Mouse (Mus musculus) heart, postnatal 4 days (tissue): ENCODE measurements at regions not wholly inside any gene's neighbourhood (a gene's known extent, or its start where the extent isn't known, plus 50 kb on each side); places are given as distances from the start of the nearest gene placed in this dataset.
"Not testable (repeated sequence)": the region's sequence is repeated elsewhere in the genome, so short reads cannot be mapped to it uniquely, and the experiment has no call there.

Source experiments
- DNase-seq: peaks from one replicate; pipeline ENCODE4 v3.0.0; 2021

DNA sequence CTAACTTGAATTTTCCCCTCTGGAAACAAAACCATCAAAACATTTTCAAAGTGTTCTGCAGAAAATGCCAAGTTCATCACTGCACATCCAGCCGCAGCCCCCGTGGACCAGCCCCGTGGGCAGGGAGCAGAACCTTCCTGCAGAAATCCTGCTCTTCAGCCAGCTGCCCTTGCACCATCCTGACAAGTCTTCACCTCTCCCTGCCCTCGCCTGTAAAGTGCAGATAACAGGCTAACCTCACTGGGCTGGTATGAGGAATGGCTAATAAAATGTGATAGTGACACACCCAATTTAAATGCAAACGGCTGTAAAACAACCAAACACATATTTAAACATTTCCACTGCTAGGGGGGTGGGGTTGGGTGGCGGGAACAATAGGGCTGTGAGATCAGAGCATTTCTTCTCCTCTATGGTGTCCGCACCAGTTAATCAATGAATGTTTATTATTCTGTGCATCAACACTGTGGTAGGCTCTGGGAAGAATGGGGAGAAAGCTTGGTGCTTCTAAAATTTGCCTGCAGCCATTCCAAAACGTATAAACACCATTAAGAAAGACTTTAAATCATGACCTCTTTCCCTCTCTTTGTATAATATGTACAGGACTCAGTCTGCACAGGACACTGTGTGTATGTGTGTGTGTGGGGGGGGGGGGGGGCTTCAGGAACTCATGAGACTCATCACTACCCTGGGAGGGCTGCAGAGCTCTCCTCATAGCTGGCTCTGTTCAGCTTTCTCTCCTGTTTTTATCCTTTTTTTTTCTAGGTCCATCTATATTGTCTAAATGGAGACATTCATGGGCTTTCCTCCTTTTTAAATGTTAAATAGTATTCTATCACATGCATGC lies 215.1 kb upstream of the Klf3 start:
- peak; percentile 15 for DNase-seq

DNA sequence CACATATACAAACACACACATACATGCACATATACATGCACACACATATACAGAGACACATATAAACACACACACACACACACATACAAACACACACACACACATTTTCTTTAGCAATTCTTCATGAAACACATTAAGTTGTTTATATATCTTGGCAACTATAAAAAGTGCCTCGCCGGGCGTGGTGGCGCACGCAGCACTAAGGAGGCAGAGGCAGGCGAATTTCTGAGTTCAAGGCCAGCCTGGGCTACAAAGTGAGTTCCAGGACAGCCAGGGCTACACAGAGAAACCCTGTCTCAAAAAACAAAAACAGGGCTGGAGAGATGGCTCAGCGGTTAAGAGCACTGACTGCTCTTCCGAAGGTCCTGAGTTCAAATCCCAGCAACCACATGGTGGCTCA lies 214.4 kb upstream of the Klf3 start:
- DNase-seq = not testable (repeated sequence)

DNA sequence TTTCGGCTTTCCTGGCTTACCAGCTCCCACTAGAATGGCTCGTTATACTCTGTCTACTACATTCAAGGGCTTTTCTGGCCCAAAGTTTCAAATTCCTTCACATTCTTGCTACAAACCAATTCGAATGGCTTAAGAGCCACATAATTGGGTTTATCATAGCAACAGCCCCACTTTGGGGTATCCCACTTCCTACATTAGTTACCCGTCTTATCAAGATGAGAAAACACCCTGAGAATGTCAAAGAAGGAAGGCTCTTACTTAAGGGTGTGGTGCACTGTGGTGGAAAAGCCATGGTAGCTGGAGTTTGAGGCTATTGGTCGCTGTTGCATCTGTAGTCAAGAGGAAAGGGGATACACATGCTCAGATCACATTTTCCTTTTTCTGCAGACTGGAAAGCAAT lies 213.2 kb upstream of the Klf3 start:
- no peak for DNase-seq

DNA sequence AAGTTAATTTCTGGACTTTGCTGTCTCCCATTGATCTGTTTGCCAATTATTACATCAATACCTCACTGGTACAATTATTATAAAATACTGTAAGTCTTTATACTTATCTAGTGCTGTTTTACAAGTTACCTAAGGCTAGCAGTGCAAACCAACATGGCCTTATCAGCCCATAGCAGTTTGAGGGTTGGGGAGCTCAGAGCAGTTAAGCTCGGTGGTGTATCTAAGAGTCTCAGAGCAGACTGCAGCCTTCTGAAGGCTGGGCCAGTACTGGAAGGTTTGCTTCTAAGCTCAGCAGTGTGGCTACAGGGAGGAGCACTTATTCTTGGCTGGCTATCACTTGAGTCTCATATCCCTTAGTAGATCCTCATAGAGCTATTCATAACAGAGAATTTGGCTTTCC lies 212.4 kb upstream of the Klf3 start:
- DNase-seq = no peak

DNA sequence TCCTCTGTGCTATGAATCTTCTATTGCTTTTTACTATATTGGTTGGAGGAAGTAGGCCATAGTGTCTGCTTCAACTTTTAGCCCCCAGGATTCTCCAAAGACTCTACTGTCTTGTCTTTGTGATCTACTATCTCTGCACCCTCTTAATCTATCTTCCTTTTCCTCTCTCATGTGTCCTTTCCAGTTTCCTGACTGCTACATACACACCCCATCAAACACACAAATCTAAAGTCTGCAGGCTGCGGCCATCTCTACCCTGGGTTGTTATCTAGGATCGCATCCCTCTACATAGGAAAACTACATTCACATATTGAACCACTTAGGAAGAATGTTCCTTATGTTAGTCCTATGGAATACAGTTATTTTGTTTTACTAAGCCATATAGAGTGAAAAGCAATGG lies 211.4 kb upstream of the Klf3 start:
- no peak for DNase-seq

DNA sequence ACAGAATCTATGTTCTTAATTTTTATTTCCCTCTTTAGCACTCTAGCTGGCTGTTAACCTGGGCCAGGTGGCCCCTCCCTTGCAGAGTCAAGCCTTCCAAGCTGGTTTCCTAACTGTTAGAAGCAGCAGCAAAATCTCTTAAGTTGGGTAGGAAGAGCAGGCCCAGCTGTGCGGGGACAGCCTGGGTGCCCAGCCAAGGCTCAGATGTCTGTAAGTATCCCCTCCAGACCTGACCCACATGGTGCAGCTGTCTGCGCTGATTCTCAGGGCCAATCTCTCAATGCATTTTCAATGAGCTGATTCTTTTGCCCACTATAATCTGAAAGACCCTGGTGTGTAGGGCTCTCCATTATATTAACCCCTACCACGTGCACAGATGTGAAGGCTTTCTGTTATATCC lies 208.0 kb upstream of the Klf3 start:
- peak; percentile 27 for DNase-seq

DNA sequence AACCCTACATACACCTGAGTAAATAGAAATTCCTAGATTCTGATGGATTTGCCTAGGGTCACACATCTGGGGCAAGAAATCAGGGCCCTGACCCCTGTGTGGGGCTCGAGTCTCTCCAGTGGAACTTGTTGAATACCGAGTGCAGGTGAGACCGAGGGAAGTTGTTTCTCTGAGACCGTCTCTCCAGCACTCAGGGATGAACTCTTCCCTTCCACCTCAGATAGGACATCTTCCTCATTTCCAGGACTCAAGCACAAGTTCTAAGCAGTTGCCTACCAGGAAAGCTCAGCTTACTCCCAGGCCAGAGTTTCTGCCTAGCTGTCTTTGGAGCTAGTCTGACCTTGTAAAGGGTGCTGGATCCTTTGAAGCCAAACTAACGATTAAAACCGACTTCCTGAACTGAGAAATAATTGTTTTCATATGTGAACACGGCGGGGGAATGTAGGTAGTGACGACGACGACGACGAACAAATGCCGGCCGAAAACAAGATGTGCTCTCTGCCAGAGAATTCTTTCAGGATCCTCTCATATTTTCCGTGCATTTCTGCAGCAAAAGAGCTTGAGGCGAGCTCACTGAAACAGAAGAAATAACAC lies 207.3 kb upstream of the Klf3 start:
- DNase-seq = no peak

DNA sequence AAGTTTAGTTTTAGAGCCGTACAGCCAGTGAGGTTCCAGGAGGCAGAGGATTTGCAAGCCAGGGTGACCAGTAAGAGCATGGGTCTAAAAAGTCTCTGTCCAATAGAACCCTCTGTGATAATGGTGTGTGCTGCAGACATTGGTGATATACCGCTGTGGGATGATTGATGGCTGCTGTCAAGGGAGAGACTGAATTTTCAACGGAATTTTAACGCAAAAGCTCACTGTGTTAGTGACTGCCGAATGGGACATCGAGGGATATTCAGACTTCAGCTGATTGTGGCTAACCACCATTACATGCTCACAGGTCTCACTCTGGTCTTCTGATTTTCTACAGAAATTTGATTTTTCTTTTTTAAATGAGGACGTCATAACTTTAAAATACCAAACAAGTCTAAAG lies 206.2 kb upstream of the Klf3 start:
- DNase-seq = no peak

DNA sequence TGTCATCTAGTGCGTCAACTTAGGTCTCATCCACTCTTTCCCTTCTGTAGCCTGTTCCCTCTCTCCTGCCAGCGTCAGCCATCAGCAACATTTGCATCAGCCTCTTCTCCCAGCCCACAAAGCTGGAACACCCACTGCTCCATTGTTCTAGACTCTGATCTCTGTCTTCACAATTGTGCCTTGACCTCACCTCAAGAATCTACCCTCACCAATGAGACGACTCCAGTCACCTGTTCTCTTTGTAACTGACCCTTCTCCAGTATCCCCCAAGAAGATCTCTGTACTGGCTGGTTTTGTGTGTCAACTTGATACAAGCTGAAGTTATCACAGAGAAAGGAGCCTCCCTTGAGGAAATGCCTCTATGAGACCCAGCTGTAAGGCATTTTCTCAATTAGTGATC lies 205.7 kb upstream of the Klf3 start:
- DNase-seq = no peak

DNA sequence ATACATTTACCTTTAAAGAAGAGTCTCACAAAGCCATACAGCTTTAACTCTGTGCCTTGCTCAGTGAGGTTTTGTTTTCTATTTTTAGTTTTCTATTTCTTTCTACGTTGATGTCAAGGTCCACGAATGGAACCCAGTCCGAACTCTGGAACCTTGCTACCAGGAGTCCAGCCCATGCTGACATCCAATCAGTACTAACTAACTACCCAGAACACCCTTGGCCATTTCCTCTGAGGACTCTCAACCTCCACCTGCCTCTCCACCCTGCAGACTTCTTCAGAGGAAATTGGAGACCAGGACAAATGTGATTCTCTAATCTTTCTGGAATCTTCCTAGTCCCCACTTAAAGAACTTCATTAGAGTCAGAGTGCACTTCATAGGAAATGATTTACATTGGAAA lies 204.6 kb upstream of the Klf3 start:
- DNase-seq = no peak

DNA sequence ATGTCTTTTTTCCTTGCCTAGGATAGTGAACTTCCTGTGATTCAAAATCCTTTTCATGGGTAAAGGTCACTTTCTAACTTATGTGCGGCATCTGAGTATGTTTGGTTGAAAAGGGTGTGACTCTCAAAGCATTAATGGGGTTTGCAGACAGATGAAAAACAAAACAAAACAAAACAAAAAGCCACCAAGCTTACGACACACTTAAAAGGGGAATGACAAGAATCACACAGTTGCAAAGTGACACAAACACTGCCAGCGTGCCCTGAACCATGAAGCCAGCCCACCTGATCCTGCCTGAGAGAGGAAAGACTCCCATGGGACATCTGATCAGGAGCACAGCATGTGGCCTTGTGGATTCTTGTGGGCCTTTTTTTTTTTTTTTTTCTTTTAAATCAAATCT lies 204.2 kb upstream of the Klf3 start:
- no peak for DNase-seq

DNA sequence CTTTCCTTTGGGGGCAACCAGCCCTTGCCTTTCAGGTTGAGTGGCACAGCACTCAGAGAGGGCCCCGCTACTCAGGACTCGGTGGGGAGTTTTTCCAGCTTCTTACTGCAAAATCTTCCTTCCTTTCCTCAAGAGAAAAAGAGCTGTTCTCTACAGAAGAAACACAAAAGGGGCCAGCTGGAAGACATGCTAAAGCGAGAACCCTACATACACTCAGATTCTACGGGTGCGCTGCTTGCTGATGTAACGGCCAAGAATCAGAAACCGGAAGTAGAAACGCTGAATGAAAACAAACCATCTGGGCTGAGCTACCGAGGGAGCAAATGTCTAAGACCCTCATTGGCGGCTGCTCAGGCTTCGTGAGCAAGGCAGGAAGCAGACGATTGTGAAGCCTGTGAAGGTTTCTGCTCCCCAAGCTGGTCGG lies 203.3 kb upstream of the Klf3 start:
- DNase-seq = peak; percentile 49

DNA sequence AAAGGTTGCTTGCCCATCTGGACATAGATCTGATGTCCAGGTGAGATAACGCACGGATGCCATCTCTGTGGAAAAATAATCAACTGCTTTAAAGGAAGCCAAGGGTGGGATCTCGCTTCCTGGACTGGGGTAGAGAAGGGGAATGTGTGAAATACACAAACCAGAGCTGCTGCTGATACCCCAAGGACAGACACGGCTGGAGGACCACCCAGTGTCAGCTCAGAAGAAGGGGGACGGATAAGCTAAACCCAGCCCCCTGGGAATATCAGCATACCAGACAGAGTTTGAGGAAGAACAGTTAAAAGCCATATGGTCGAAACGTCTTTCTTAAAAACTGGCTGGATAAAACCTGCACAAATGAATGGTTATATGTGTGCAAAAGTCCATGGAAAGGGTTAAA lies 202.8 kb upstream of the Klf3 start:
- DNase-seq = peak; percentile 26

DNA sequence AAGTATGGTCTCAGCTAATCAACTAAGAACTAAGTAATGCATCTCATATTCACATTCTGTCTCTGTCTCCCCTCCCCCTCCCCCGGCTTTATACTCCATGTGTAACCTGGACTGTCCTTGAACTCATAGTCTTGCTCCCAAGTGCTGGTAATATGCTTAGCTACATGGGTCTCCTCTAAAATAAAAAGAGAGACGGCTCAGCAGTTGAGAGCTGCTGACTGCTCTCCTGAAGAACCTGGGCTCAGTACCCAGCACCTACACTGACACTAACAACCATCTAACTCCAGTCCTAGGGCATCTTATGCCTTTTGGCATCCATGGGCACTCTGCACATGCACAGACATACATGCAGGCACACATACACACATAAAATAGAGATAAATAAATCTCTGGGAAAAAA lies 202.4 kb upstream of the Klf3 start:
- no peak for DNase-seq

DNA sequence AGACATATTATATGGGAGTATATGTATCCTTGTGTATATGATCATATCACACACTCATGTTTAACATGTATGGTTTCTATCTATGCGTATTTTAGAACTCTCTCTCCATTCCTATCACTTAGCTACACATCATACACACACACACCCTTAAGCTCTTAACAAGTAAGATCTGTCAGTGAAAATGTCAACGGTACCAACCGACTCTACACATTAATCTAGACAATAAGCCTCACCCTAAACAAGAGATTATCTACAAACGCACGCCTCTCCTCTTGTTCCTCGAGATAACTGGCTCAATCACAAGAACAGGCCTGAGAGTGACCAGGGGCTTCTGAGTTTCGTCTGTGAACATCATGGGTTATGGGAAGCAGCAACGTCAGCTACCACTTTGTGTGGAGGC lies 201.9 kb upstream of the Klf3 start:
- no peak for DNase-seq

DNA sequence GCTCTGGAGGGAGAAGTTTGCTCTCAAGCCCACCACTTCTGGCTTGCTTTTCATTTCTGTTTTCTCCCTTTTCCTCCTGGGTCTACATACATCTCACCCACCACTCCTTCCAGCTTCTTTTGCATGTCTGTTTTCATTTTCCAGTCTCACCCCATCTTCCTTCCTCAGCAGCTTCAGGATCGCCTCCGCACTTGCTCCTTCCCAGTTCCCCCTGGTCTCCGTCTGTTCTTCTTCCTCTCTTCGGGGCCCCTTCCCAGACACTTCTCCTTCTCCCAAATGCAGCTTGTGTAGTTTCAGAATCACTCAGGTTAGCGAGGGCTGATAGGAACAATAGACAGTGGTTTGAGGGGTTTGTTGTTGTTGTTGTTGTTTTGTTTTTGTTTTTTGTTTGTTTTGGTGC lies 201.4 kb upstream of the Klf3 start:
- DNase-seq = no peak

DNA sequence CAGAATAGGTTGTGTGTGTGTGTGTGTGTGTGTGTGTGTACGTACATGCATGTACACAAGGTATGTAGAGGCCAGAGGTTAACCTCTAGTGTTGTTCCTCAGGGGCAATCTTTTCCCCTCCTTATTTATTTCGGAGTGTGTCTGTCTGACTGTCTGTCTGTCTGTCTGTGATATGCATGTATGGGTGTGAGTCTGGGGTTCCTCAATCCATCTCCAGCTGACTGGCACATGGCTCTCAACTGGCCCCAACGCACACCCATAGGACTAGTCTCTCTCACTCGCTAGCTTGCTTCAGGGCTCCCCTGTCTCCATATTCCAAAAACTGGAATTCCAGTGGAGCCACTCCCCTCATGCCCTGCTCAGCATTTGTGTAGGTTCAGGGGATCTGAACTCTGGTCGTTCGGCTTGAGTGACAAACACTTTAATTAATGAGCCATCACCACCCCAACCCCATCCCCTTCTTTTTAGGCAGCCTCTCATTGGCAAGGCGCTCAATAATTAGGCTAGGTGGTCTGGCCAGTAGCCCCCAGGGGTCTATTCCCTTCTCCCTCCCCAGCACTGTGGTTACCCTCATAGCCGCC lies 200.7 kb upstream of the Klf3 start:
- no peak for DNase-seq

DNA sequence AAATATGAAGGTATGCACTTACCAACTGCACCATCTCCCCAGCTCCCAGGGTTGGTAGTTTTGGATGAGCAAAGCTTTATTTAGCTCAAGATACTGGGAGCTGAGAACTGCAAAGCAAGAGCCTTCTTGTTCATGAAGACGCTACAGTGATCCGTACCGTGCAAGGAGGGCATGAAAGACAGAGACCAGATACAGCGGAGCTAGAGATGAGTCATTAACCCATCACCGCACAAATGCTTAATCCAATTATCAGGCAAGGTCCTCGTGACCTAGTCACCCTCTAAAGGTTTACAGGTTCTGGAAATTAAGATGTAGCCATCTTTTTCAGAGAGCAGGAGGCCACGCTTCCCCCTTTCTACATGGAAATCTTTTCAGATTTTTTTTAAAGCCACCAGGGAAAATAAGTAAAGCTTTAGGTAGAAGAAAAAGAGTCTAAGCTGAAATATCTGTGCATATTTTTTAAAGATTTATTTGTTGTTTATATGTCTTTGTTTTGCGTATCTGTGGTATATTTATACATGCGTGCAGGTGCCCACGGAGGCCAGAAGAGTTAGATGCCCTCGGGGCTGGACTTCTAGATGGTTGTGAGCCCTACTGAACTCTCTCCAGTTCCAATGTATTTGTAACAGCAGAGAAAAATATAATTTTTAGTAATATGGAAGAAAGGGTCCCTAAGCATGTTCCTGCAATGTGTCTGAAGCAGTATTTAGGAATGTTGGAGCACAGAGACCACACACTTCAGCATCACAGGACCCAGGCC lies 200.0 kb upstream of the Klf3 start:
- DNase-seq = no peak

DNA sequence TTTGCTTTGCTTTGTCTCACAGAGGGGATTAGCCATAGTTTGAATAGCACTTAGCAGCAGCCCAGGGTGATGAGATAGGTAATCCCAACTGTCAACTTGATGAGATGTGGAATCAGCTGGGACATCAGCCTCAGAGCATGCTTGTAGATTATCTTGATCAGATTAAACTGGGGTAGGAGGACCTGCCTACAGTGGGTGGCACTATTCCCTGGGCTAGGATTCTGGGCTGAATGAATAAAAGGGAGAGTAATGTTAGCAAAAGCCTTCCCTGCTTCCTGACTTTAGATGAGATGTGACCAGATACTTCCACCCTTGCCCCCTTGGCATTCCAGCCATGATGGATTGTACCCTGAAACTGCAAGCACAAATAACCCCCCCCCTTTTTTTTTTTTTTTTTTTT lies 198.0 kb upstream of the Klf3 start:
- no peak for DNase-seq

DNA sequence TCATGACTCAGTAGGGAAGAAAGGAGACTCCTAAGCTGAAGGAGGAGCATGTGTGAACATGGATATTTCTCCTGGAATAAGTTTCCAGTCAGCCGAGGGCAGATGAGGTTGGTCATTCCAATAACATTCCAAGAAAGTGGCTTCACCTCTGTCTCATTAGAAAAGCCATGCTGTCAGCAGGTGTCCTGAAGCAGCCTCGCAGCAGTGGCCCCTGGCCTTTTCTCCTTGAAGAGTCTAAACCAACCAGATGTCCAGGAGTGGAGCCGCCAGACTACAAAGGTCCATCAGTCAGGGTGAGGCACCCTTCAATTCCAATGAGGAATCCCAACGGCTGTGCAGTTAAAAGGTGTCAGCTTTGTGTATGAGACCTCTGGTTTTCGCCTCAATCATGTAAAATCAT lies 197.2 kb upstream of the Klf3 start:
- no peak for DNase-seq

DNA sequence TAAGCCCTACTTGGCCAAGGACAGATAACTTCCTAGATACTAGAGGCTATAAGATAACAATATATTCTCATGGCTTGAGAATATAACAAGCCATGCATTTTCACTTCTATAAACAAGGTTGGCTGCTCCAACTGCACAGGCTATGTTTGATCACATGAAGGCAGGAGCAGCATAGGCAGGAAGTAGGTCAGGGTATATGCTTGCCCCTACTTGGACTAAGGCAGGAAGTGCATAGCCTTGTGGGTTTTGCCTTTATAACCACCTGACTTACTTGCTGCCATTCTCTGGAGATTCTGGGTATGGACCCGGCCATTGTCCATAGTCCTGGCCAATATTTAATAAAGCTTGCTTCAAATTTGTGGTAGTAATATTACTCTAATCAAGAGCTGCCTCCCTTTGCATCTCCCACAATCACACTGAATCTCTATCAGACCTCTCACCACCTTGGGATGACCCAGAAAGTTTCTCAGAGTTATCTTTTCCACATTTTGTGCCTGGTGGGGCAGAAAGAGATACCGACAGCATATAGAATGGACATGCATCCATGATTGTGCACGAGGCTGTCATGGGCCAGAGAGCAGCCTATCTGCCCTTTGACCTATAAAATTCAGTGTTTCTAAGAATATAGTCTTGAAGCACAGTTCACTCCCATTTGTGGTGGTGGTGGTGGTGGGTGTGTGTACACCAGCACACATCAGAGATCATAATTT lies 193.7 kb upstream of the Klf3 start:
- no peak for DNase-seq

DNA sequence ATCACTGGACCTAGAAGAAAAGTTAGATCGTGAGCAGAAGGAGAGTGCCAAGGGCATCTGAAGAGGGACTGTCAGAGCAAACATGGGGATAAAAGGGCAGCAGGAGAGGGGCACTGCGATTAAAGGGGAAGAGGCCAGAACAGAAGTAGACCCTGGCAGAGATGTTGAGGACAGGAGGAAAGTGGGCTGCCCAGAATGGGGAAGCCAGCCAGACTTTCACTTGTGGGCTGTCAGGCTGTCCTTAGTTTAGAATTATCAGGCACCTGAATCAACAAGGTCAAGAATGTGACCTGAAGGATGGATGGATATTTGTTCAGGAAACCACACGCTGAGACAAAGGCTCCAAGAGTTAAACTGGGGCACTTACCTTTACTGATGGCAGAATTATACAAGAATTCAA lies 193.0 kb upstream of the Klf3 start:
- no peak for DNase-seq
